Mouse (Mus musculus) right cerebral cortex, postnatal 14 days (tissue): ENCODE data around the gene A130010J15Rik.
A peak's percentile ranks its signal among the peaks of the same experiment; 100 is the strongest.

ENCODE experiments used
- DNase-seq: peaks from one replicate; pipeline ENCODE4 v3.0.0; 2022

Gene A130010J15Rik

GRCm38 (mm10) chr1:193201383-193201778 lies 33.5 kb downstream of the A130010J15Rik start, which contains the start of gene Traf3ip3:
Gene Traf3ip3, minus strand, starts transcription at chr1:193201703.
- no peak for DNase-seq

GRCm38 (mm10) chr1:193203821-193204220 lies 36.0 kb downstream of the A130010J15Rik start:
- no peak for DNase-seq

GRCm38 (mm10) chr1:193205431-193205830 lies 37.6 kb downstream of the A130010J15Rik start:
- no peak for DNase-seq

GRCm38 (mm10) chr1:193207503-193207902 lies 39.7 kb downstream of the A130010J15Rik start, which contains the start of gene Lamb3:
Gene Lamb3, plus strand, starts transcription at chr1:193207699.
- no peak for DNase-seq

- DNase-seq: peak; percentile 68
Measured at GRCm38 (mm10) chr1:193208178-193208577, 40.3 kb downstream of the A130010J15Rik start.

- DNase-seq: no peak
Measured at GRCm38 (mm10) chr1:193211371-193211770, 43.5 kb downstream of the A130010J15Rik start.

GRCm38 (mm10) chr1:193214053-193214452 lies 46.2 kb downstream of the A130010J15Rik start:
- no peak for DNase-seq

GRCm38 (mm10) chr1:193216000-193216399 lies 48.2 kb downstream of the A130010J15Rik start:
- DNase-seq: no peak

GRCm38 (mm10) chr1:193220408-193220807 lies 52.6 kb downstream of the A130010J15Rik start:
- DNase-seq: no peak

GRCm38 (mm10) chr1:193225531-193225930 lies 57.7 kb downstream of the A130010J15Rik start:
- DNase-seq: no peak

GRCm38 (mm10) chr1:193226114-193226513 lies 58.3 kb downstream of the A130010J15Rik start:
- no peak for DNase-seq

GRCm38 (mm10) chr1:193226724-193227522 lies 59.1 kb downstream of the A130010J15Rik start:
- no peak for DNase-seq
